ENCODE assay signal across 16 mouse cellular contexts in genomic region chr3:95290156-95290555, GRCm38 (mm10). TPM values are rescaled to one million over a fixed set of nuclear protein-coding genes. Genes with fewer than 3 reads are reported as not detected.
DNase-seq lines count a peak whose midpoint lies in the region; ATAC-seq and TF ChIP-seq lines count a peak whose summit lies in the region.
"Had no signal": no experiment of that assay in that cellular context is flagged by ENCODE, and none has a peak within 500 bp of the region (broad histone marks: within the 10 kb centered on the region; RNA-seq: fewer than 3 reads in every experiment).

No protein-coding gene starts in this region.

- H3K36me3 ChIP-seq in kidney, adult 2 months (ENCODE audit: control insufficient read depth, insufficient read depth, low read length) = peaks cover 8% of the 10 kb centered on the region; the same call in 1 of the 2 replicates
- peaks cover 46% of the 10 kb centered on the region for H3K36me3 ChIP-seq in kidney, embryonic 14.5 days (ENCODE audit: control insufficient read depth, insufficient read depth, low read length)
- peaks cover 87% of the 10 kb centered on the region for H3K36me3 ChIP-seq in E14TG2a.4 (ENCODE audit: insufficient read depth, low read length)
- H3K36me3 ChIP-seq in small intestine, adult 2 months (ENCODE audit: control insufficient read depth, insufficient read depth, low read length) = peaks cover 66% of the 10 kb centered on the region

- H3K27me3 ChIP-seq in kidney, adult 2 months (replicated peaks; ENCODE audit: control insufficient read depth, insufficient read depth, low read length) = no peaks in the 10 kb centered on the region
- no peaks in the 10 kb centered on the region for H3K27me3 ChIP-seq in kidney, embryonic 14.5 days (ENCODE audit: control insufficient read depth, insufficient read depth, low read length)
- H3K27me3 ChIP-seq in E14TG2a.4 (ENCODE audit: insufficient read depth, low read length) = no peaks in the 10 kb centered on the region
- no peaks in the 10 kb centered on the region for H3K27me3 ChIP-seq in small intestine, adult 2 months (ENCODE audit: control insufficient read depth, insufficient read depth, low read length)
- H3K27me3 ChIP-seq: CH12.LX; embryonic facial prominence, embryonic 12.5 days; heart, embryonic 12.5 days; Patski had no signal

- no peak overlapping the region for H3K9ac ChIP-seq in kidney, embryonic 14.5 days (ENCODE audit: low read depth, low read length)
- H3K9ac ChIP-seq: embryonic facial prominence, embryonic 12.5 days; heart, embryonic 12.5 days; hindbrain, embryonic 14.5 days had no signal

- H3K9me3 ChIP-seq in kidney, embryonic 14.5 days (ENCODE audit: control insufficient read depth, low read length) = no peaks in the 10 kb centered on the region
- no peaks in the 10 kb centered on the region for H3K9me3 ChIP-seq in E14TG2a.4 (ENCODE audit: low read length)
- H3K9me3 ChIP-seq: embryonic facial prominence, embryonic 12.5 days; heart, embryonic 12.5 days; hindbrain, embryonic 10.5 days had no signal

- 0 out of 2 replicates have a peak overlapping the region, but pooled peaks have one; percentile 25 for H3K27ac ChIP-seq in kidney, adult 2 months (ENCODE audit: insufficient read depth, low read depth, low read length)
- no peak overlapping the region for H3K27ac ChIP-seq in kidney, embryonic 14.5 days (ENCODE audit: low read depth, low read length)
- H3K27ac ChIP-seq in small intestine, adult 2 months (ENCODE audit: insufficient read depth, low read depth, low read length) = peak overlapping the region; percentile 60; the same call in 1 of the 2 replicates
- H3K27ac ChIP-seq: embryonic facial prominence, embryonic 12.5 days; hindbrain, embryonic 10.5 days; hindbrain, embryonic 14.5 days had no signal

- no peak overlapping the region for H3K4me2 ChIP-seq in kidney, embryonic 14.5 days (replicated peaks; ENCODE audit: low read depth, low read length)
- H3K4me2 ChIP-seq: embryonic facial prominence, embryonic 12.5 days; heart, embryonic 12.5 days; hindbrain, embryonic 14.5 days had no signal

- H3K4me3 ChIP-seq in kidney, adult 2 months (ENCODE audit: insufficient read depth, low read depth, low read length) = no peak overlapping the region
- H3K4me3 ChIP-seq in kidney, embryonic 14.5 days (ENCODE audit: low read length) = no peak overlapping the region
- peak overlapping the region; percentile 39 for H3K4me3 ChIP-seq in E14TG2a.4 (replicated peaks; ENCODE audit: low read length)
- H3K4me3 ChIP-seq in small intestine, adult 2 months (ENCODE audit: low read depth, low read length) = no peak overlapping the region
- H3K4me3 ChIP-seq: embryonic facial prominence, embryonic 12.5 days; heart, embryonic 12.5 days; hindbrain, embryonic 10.5 days had no signal

- peaks cover 62% of the 10 kb centered on the region for H3K4me1 ChIP-seq in kidney, adult 2 months (ENCODE audit: control insufficient read depth, insufficient read depth, low read length)
- H3K4me1 ChIP-seq in kidney, embryonic 14.5 days (ENCODE audit: control insufficient read depth, insufficient read depth, low read length) = no peaks in the 10 kb centered on the region
- H3K4me1 ChIP-seq in E14TG2a.4 (replicated peaks; ENCODE audit: low read depth, low read length) = peaks cover 96% of the 10 kb centered on the region
- H3K4me1 ChIP-seq in small intestine, adult 2 months (ENCODE audit: control insufficient read depth, insufficient read depth, insufficient read length, low read length) = peaks cover 12% of the 10 kb centered on the region; the same call in 1 of the 2 replicates
- H3K4me1 ChIP-seq: embryonic facial prominence, embryonic 12.5 days; heart, embryonic 12.5 days; hindbrain, embryonic 10.5 days had no signal

- no peak for ATAC-seq in kidney, embryonic 14.5 days (ENCODE audit: low FRiP score, low TSS enrichment)
- ATAC-seq: forebrain, embryonic 16.5 days; Patski had no signal

- TF ChIP-seq POLR2A in kidney, adult 2 months (IDR thresholded peaks at IDR 0.05; ENCODE audit: low read depth, low read length) = no peak
- no peak for TF ChIP-seq POLR2A in small intestine, adult 2 months (IDR thresholded peaks at IDR 0.05; ENCODE audit: low read depth, low read length)

- 65% methylated on average over 6 of the region's 6 CpGs for WGBS in kidney, adult 2 months
- 65% methylated on average over 6 of the region's 6 CpGs for WGBS in kidney, embryonic 14.5 days
- WGBS in small intestine, adult 2 months = 75% methylated on average over 6 of the region's 6 CpGs

- no peak for DNase-seq in kidney, adult 2 months
- peak; percentile 69 for DNase-seq in ES-CJ7 (ENCODE audit: low read depth, low spot score)
- no peak for DNase-seq in lung, postnatal 10 days
- DNase-seq: adrenal gland, adult 8-10 months; adrenal gland, postnatal 36 days; gastrocnemius, postnatal 10 days had no signal

- TF ChIP-seq CTCF in kidney, adult 2 months (conservative IDR thresholded peaks at IDR 0.05; ENCODE audit: insufficient read depth, insufficient read length, low read depth, low read length) = no peak
- no peak for TF ChIP-seq CTCF in E14TG2a.4 (conservative IDR thresholded peaks at IDR 0.05; ENCODE audit: low read length)
- TF ChIP-seq CTCF in small intestine, adult 2 months (IDR thresholded peaks at IDR 0.05; ENCODE audit: extremely low read depth, insufficient read length, insufficient replicate concordance, low read depth, low read length) = no peak

RNA-seq across cellular contexts. Expression of gene Prune1, which starts 8.3 kb away (rescaled TPM):
- polyA plus RNA-seq in kidney, adult 2 months (2012; rRNA removed) = 25.6 and 27.0 TPM in 2 replicates
- 15.4 and 22.1 TPM in 2 replicates for polyA plus RNA-seq in kidney, embryonic 14.5 days (2014; fragmentation: Nextera tagmentation; extraction: Ambion mirVana)
- 4.4 and 11.5 TPM in 2 replicates for polyA plus RNA-seq in small intestine, adult 2 months (2012; rRNA removed)

RNA-seq across cellular contexts. Expression of gene Mindy1, which starts 9.0 kb away (rescaled TPM):
- 120 and 155 TPM in 2 replicates for polyA plus RNA-seq in kidney, adult 2 months (2012; rRNA removed)
- 33.0 and 40.9 TPM in 2 replicates for polyA plus RNA-seq in kidney, embryonic 14.5 days (2014; fragmentation: Nextera tagmentation; extraction: Ambion mirVana)
- polyA plus RNA-seq in small intestine, adult 2 months (2012; rRNA removed) = 58.5 and 89.2 TPM in 2 replicates

RNA-seq across cellular contexts. Expression of gene Anxa9, which starts 16.8 kb away (rescaled TPM):
- polyA plus RNA-seq in kidney, adult 2 months (2012; rRNA removed) = 5.6 and 6.3 TPM in 2 replicates
- polyA plus RNA-seq in kidney, embryonic 14.5 days (2014; fragmentation: Nextera tagmentation; extraction: Ambion mirVana) = 3.7 and 4.3 TPM in 2 replicates
- polyA plus RNA-seq in small intestine, adult 2 months (2012; rRNA removed) = 0.52 and 0.65 TPM in 2 replicates

RNA-seq across cellular contexts. Expression of gene Cers2, which starts 24.4 kb away (rescaled TPM):
- 143 and 173 TPM in 2 replicates for polyA plus RNA-seq in kidney, adult 2 months (2012; rRNA removed)
- 103 and 154 TPM in 2 replicates for polyA plus RNA-seq in kidney, embryonic 14.5 days (2014; fragmentation: Nextera tagmentation; extraction: Ambion mirVana)
- 51.3 and 84.0 TPM in 2 replicates for polyA plus RNA-seq in small intestine, adult 2 months (2012; rRNA removed)

RNA-seq across cellular contexts. Expression of gene Bnipl, which starts 39.2 kb away (rescaled TPM):
- 0.09 and 0.41 TPM in 2 replicates for polyA plus RNA-seq in kidney, adult 2 months (2012; rRNA removed)
- 2.1 and 2.4 TPM in 2 replicates for polyA plus RNA-seq in kidney, embryonic 14.5 days (2014; fragmentation: Nextera tagmentation; extraction: Ambion mirVana)
- 0.16 and 0.58 TPM in 2 replicates for polyA plus RNA-seq in small intestine, adult 2 months (2012; rRNA removed)
- polyA plus RNA-seq: heart, embryonic 12.5 days; hindbrain, embryonic 14.5 days had no signal
